Mouse (Mus musculus): Measurements from ENCODE around the gene Galnt10. TPM values are rescaled to one million over a fixed set of nuclear protein-coding genes. Genes with fewer than 3 reads are reported as not detected.

The Galnt10 gene
- total and polyA plus RNA-seq, 3 experiments, result 0.07 to 0.85 TPM; not detected in 1

DNA sequence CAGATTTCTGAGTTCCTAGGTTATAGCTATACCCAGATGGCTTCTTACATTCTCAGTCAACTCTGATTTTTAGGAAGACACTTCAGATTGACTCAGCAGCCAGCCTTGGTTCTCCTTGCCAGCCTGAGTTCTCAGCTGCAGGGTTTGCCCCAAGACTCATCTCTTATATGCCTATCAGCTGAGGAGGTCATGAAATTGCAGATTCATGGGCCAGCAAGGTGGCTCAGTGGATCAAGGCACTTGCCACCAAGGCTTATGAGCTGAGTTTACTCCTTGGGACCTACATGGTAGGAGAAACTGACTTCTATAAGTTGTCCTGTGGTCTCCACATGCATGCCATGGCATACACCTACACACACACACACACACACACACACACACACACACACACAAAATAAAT is 19.8 kb upstream of the Galnt10 start:
- H3K4me3 ChIP-seq (replicated peaks in 1 of 3; ENCODE audit: low read depth in 2 of 3, low read length in 2 of 3, poor library complexity in 1 of 3), result no peak overlapping the region
- H3K4me2 ChIP-seq (ENCODE audit: insufficient read depth, low read depth, poor library complexity, severe bottlenecking), result no peak overlapping the region
- no peaks in the 10 kb centered on the region for H3K79me2 ChIP-seq (replicated peaks; ENCODE audit: control insufficient read depth, extremely low read depth, insufficient read depth, poor library complexity, severe bottlenecking)
- no peaks in the 10 kb centered on the region for H3K36me3 ChIP-seq (replicated peaks in 1 of 2; ENCODE audit: control insufficient read depth in 1 of 2, insufficient read depth in 1 of 2, low read length in 1 of 2)
- H3K9ac ChIP-seq (ENCODE audit: insufficient read depth, low read depth), result no peak overlapping the region
- peaks cover 88% of the 10 kb centered on the region for H3K27me3 ChIP-seq (replicated peaks)
- TF ChIP-seq MAX (IDR thresholded peaks at IDR 0.05; ENCODE audit: low read length) (no peak), CHD2 (IDR thresholded peaks at IDR 0.05; ENCODE audit: low read length) (no peak), SIN3A (IDR thresholded peaks at IDR 0.05; ENCODE audit: low read length) (no peak), NRF1 (IDR thresholded peaks at IDR 0.05; ENCODE audit: low read depth, low read length) (no peak), MAFK (IDR thresholded peaks at IDR 0.05; ENCODE audit: insufficient replicate concordance, low read length) (no peak), TCF12 (IDR thresholded peaks at IDR 0.05; ENCODE audit: low read depth, low read length) (no peak), KAT2A (IDR thresholded peaks at IDR 0.05; ENCODE audit: insufficient replicate concordance, low read length) (no peak)
- dilution Hi-C loops (cut with MboI; ENCODE audit: extremely low pct_ligation_motif_present, extremely low pct_unique_long_range_greater_than_20kb, low sequenced_read_pairs) (no loop called here), in situ Hi-C loops (cut with MboI; ENCODE audit: low pct_ligation_motif_present, low pct_unique_long_range_greater_than_20kb, low sequenced_read_pairs) (no loop called here)
- no peak overlapping the region for H3K27ac ChIP-seq (ENCODE audit: insufficient read depth, low read depth)
- no peaks in the 10 kb centered on the region for H3K4me1 ChIP-seq (ENCODE audit: control insufficient read depth in 1 of 2, insufficient read depth in 2 of 2)
- no peaks in the 10 kb centered on the region for H3K9me3 ChIP-seq (replicated peaks; ENCODE audit: low read length)
- no peak for DNase-seq (ENCODE audit: extremely low read depth)

DNA sequence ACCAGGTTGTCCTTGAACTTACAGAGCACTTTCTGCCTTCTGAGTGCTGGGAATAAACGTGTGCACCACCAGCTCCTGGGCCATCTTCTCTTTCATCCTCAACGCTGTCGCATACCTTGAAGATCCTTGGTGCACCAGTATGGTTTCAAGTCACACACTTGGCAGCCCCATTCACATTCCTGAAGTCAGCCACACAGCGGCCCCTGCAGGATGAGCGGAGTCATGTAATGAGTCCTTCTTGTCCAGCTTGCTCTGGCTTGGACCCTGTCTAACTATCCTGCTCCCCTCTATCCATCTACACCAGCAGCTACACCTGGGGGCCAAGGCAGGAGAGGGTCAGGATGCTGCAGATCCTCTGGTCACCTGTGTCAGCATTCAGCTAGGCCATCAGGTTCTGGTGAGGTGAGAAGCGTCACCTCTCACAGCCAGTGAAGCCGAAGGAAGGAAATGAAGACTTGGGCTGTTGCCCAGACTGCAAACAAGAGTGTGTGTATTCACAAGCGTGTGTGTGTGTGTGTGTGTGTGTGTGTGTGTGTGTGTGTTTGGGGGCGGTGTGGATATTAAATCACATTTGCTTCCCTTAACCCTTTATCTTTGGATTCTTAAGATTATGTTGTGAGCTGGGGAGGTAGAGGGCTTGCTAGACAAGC is 18.0 kb upstream of the Galnt10 start:
- no peak for DNase-seq (ENCODE audit: extremely low read depth)
- Histone ChIP-seq H3K27ac (ENCODE audit: insufficient read depth, low read depth) (no peak overlapping the region), H3K4me1 (ENCODE audit: control insufficient read depth in 1 of 2, insufficient read depth in 2 of 2) (no peaks in the 10 kb centered on the region), H3K36me3 (replicated peaks in 1 of 2; ENCODE audit: control insufficient read depth in 1 of 2, insufficient read depth in 1 of 2, low read length in 1 of 2) (no peaks in the 10 kb centered on the region), H3K4me3 (replicated peaks in 1 of 3; ENCODE audit: low read depth in 2 of 3, low read length in 2 of 3, poor library complexity in 1 of 3) (no peak overlapping the region), H3K9me3 (replicated peaks; ENCODE audit: low read length) (peaks cover 5% of the 10 kb centered on the region), H3K4me2 (ENCODE audit: insufficient read depth, low read depth, poor library complexity, severe bottlenecking) (no peak overlapping the region), H3K79me2 (replicated peaks; ENCODE audit: control insufficient read depth, extremely low read depth, insufficient read depth, poor library complexity, severe bottlenecking) (no peaks in the 10 kb centered on the region), H3K9ac (ENCODE audit: insufficient read depth, low read depth) (no peak overlapping the region), H3K27me3 (replicated peaks) (peaks cover 89% of the 10 kb centered on the region)
- TF ChIP-seq NELFE (IDR thresholded peaks at IDR 0.05; ENCODE audit: low read depth, low read length) (no peak), USF1 (IDR thresholded peaks at IDR 0.05; ENCODE audit: low read depth, low read length) (no peak), SMC3 (IDR thresholded peaks at IDR 0.05; ENCODE audit: low read depth, low read length) (peak; percentile 44; the same call in 1 of the 2 replicates), RAD21 (IDR thresholded peaks at IDR 0.05; ENCODE audit: low read depth, low read length) (peak; percentile 19), CTCF (conservative IDR thresholded peaks at IDR 0.05 in 1 of 2, IDR thresholded peaks at IDR 0.05 in 1 of 2; ENCODE audit: low read depth in 2 of 2, low read length in 2 of 2) (peak in 1 of 2 experiments; percentile 59; a peak in 2 of 4 replicates)
- dilution Hi-C loops (cut with MboI; ENCODE audit: extremely low pct_ligation_motif_present, extremely low pct_unique_long_range_greater_than_20kb, low sequenced_read_pairs) (no loop called here), in situ Hi-C loops (cut with MboI; ENCODE audit: low pct_ligation_motif_present, low pct_unique_long_range_greater_than_20kb, low sequenced_read_pairs) (no loop called here)

DNA sequence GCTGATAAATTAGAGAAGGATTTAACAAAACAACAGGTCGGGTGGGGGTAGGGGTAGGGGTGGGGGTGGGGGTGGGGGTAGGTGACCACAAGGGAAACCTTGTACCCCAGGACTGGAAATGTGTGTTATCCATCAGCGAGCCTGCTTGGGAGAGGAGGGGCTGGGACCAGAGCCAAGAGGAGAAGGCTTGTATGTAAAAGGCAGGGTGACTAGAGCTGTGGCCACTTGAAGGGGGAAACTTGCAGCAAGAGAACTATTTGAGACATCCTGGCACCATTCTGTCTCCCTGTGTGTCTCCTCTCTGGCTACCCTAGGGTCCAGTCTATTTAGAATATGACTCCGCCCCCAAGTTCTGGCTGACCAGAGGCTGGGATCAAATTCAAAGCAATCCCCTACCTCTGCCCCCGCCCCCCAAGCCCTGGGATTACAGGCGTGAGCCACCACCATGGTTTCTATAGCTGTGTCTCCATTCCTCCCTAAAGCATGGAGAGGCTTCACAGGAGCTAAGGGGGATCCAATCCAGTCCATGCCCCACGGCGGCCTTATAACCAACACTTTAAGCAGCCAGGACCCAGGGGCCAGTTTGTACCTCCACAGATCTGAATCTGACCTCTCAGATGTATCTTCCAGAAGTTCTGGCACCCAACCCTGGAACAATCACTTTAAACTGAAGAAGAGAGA is 13.3 kb upstream of the Galnt10 start:
- Histone ChIP-seq H3K36me3 (replicated peaks in 1 of 2; ENCODE audit: control insufficient read depth in 1 of 2, insufficient read depth in 1 of 2, low read length in 1 of 2) (no peaks in the 10 kb centered on the region), H3K9ac (ENCODE audit: insufficient read depth, low read depth) (no peak overlapping the region), H3K9me3 (replicated peaks; ENCODE audit: low read length) (peaks cover 10% of the 10 kb centered on the region), H3K4me3 (replicated peaks in 1 of 3; ENCODE audit: low read depth in 2 of 3, low read length in 2 of 3, poor library complexity in 1 of 3) (no peak overlapping the region), H3K27me3 (replicated peaks) (peaks cover 85% of the 10 kb centered on the region), H3K27ac (ENCODE audit: insufficient read depth, low read depth) (no peak overlapping the region), H3K4me1 (ENCODE audit: control insufficient read depth in 1 of 2, insufficient read depth in 2 of 2) (no peaks in the 10 kb centered on the region), H3K4me2 (ENCODE audit: insufficient read depth, low read depth, poor library complexity, severe bottlenecking) (no peak overlapping the region), H3K79me2 (replicated peaks; ENCODE audit: control insufficient read depth, extremely low read depth, insufficient read depth, poor library complexity, severe bottlenecking) (no peaks in the 10 kb centered on the region)
- dilution Hi-C loops (cut with MboI; ENCODE audit: extremely low pct_ligation_motif_present, extremely low pct_unique_long_range_greater_than_20kb, low sequenced_read_pairs) (no loop called here), in situ Hi-C loops (cut with MboI; ENCODE audit: low pct_ligation_motif_present, low pct_unique_long_range_greater_than_20kb, low sequenced_read_pairs) (no loop called here)
- TF ChIP-seq PAX5 (IDR thresholded peaks at IDR 0.05; ENCODE audit: low read length) (no peak), USF1 (IDR thresholded peaks at IDR 0.05; ENCODE audit: low read depth, low read length) (no peak)
- DNase-seq (ENCODE audit: extremely low read depth), result no peak
